Mouse (Mus musculus): ENCODE data around the gene Capn2.

Gene Capn2

GRCm38 (mm10) chr1:182460291-182461244, 56.8 kb downstream of the Capn2 start:
- DNase-seq: peak in 1 of 2 experiments; percentile 51

DNA sequence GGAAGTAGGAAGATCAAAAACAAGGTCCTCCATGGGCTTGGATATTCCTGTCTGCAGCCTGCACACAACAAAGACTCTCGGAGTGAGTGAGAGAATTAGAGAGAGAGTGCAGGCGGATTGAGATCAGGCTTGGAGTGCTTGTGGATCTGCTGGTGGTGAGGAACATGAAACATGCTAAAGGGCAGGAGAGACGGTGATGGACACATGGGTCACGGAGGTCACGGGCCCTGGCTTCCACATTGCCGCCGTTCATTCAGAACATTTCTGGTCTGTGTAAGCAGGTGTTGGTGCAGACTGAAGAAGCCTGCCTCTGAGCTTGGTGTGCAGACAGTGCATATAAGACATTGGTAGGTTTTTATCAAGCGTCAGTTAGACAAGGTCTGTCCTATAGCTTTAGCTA, 58.0 kb downstream of the Capn2 start:
- DNase-seq: peak in 1 of 2 experiments; percentile 10

GRCm38 (mm10) chr1:182458556-182458955, 58.9 kb downstream of the Capn2 start:
- no peak for DNase-seq

DNA sequence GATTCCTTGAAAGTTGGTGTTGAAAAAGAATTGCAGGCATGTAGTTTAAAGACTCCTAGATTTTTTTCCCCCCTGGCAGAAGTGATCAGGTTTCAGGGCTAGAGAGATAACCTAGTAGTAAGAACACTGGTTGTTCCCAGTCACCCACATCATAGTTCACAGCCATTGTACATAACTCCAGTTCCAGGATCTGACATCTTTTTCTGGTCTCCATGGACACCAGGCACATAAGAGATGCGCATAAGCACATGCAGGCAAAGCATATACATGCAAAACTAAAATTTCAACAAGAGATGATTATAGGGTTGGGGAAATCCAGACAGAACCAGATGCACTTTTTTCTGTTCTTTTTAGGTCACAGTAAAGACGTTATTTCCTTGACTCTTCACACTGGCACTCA, 62.3 kb downstream of the Capn2 start:
- DNase-seq: no peak

DNA sequence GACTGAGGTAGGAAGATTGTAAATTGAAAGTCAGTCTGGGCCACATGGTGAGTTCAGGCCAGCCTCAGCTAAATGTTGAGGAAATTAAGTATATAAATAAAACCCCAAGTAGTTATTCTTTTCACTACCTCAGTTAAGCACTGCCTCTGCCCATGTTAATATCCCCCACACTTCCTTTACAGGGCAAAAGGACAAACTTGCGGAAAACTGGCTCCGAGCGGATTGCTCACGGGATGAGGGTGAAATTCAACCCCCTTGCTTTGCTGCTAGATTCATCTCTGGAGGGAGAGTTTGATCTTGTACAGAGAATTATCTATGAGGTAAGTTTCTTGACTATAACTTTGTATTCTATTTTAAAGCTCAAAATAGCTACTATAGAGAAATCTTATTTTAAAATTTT, 64.9 kb downstream of the Capn2 start:
- peak in 1 of 2 experiments; percentile 12 for DNase-seq

GRCm38 (mm10) chr1:182448276-182449035, 69.0 kb downstream of the Capn2 start:
- DNase-seq: no peak

- no peak for DNase-seq
Measured at GRCm38 (mm10) chr1:182444116-182444515, 73.3 kb downstream of the Capn2 start.

DNA sequence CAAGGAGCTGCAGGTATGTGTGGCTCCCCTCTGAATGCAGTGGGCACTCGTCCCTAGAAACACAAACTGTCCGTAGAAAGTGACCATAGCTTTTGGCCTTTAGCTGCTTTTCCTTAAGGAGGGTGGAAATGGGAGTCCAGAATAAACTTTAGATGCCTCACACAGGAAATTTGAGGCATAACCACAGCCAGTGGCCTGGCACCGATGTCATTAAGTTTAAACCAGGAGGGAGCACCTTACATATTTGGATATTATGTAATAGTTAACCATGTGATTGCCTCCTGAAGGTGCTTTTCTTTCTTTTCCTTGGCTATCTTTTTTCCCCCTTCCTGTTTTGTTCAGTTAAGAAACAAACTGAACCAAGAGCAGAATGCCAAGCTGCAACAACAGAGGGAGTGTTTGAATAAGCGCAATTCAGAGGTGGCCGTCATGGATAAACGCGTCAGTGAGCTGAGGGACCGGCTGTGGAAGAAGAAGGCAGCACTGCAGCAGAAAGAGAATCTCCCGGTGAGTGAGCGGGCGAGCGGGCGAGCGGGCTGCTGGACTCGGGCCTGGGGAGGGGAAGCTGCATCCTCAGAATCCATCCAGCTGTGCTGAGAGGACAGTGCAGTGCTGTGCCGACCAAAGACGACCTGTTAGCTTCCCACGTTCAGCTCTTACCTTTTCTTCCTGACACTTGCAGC, 75.5 kb downstream of the Capn2 start:
- peak; percentile 16 for DNase-seq

- peak; percentile 75 to 80 for DNase-seq
Measured at GRCm38 (mm10) chr1:182439546-182440222, 77.7 kb downstream of the Capn2 start.

- no peak for DNase-seq
Measured at GRCm38 (mm10) chr1:182436746-182437145, 80.7 kb downstream of the Capn2 start.

- DNase-seq: no peak
Measured at GRCm38 (mm10) chr1:182432059-182432458, 85.3 kb downstream of the Capn2 start.

DNA sequence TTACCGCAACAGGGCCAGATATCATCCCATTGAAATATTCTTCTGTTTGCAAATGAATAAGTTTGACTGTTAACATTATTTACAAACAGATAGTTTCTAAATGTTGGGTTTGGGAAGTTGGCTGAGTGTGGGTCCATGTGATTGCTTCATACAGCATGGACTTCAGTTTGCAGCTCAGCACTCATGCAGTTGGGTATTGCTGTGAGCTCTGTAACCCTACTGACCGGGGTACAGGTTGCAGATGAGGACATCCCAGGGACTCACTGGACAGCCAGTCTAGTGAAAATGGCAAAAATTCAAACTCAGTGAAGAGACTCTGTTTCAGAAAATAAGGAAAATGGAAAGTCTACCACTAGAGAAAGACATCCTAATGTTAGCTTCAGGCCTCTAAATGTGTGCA, 86.7 kb downstream of the Capn2 start:
- DNase-seq: no peak

DNA sequence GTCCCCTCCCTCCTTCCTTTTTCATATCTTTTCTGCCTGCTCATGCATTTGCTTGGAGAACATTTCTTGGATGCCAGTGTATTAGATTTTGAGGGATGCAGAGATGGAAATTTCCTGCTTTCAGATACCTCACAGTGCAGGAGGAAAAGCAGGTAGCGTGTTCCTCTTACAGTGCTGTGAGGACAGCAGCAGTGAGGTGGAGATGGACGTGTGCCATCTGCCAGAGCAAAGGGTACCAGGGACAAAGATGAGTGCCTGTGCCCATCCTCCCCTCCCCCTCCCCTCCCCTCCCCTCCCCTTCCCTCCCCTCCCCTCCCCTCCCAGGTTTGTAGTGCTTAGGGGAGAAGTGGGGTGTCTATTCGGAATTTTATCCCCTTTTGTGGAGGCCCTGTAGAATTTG, 87.6 kb downstream of the Capn2 start:
- DNase-seq: no peak

GRCm38 (mm10) chr1:182427426-182427825, 90.0 kb downstream of the Capn2 start:
- peak; percentile 52 to 60 for DNase-seq

DNA sequence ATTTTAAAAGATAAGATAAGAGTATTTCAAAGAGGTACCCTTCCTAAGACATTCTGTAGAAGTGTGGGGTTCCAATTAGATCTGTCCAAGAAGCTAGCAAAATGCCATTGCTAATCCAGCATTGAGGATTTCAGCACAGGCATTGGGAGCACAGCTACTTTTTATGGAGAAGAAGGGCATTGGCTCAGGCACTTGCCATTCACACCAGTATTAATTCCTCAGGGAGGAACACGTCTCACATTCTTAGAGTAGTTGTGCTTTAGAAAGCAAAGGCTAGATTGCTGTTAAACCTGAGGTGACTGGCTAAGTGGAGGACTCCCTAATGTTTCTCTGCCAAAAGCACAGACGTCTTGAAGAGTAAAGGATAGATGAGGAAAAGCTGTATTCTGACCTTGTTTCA, 91.0 kb downstream of the Capn2 start:
- peak; percentile 24 to 31 for DNase-seq

DNA sequence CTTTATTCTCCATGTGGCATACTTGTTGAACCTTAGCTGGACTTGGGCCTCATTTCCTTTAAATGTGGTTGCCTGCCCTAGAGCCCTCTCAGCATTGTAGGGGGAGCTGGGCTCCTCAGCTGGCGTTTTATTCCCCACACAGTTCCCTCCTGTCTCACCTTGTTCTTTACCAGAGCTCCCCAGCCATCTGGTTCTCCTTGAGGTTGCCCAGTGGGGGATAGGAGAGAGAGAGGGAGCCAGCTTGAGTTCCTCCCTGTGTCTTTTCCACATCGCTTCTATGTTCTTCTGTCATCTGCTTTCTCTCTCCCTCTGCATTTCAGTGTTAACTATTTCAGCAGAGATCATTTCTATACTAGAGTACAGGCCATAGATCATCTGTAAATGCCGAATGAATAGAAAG, 92.2 kb downstream of the Capn2 start:
- no peak for DNase-seq

GRCm38 (mm10) chr1:182424274-182424673, 93.1 kb downstream of the Capn2 start:
- no peak for DNase-seq

GRCm38 (mm10) chr1:182419481-182419880, 97.9 kb downstream of the Capn2 start:
- DNase-seq: no peak

Measured in kidney, postnatal 4 days (tissue).